Mouse (Mus musculus): Measurements from ENCODE around the gene Sod2.
"Not testable (repeated sequence)": the region's sequence is repeated elsewhere in the genome, so short reads cannot be mapped to it uniquely, and the experiment has no call there.

The Sod2 gene

DNA sequence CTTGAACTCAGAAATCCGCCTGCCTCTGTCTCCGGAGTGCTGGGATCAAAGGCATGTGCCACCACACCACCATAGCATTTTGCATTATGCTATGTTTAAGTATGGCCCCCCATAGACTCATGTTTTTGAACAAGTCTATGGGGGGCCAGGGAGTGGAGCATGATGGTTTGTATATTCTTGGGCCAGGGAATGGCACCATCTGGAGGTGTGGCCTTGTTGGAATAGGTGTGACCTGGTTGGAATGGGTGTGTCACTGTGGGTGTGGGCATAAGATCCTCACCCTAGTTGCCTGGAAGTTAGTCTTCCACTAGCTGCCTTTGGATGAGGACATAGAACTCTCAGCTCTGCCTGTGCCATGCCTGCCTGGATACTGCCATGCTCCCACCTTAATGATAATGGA is at the start of gene Sod2:
Gene Sod2, plus strand, starts transcription at position 301 of the 400 bp plus-strand sequence.
- not testable (repeated sequence) for DNase-seq (ENCODE audit: low spot score)

DNA sequence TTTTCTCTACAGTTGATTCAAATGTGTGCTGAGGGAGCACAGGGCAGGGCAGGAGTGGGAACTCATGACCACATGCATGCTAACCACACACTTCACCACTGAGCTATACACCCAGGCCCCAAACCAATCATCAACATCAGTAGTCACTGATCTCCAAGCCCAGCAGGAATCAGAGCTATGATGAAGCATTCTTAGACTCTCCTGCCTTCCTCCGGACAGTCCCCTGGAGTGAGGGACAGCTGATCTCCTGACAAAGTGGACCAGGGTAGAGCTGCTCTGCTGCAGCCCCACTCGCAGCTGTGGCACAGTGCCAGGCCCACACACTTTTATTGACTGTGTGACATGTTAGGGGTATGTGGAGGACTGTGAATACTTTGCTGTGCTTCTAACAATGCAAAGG is 47.3 kb upstream of the Sod2 start:
- not testable (repeated sequence) for DNase-seq (ENCODE audit: low spot score)

DNA sequence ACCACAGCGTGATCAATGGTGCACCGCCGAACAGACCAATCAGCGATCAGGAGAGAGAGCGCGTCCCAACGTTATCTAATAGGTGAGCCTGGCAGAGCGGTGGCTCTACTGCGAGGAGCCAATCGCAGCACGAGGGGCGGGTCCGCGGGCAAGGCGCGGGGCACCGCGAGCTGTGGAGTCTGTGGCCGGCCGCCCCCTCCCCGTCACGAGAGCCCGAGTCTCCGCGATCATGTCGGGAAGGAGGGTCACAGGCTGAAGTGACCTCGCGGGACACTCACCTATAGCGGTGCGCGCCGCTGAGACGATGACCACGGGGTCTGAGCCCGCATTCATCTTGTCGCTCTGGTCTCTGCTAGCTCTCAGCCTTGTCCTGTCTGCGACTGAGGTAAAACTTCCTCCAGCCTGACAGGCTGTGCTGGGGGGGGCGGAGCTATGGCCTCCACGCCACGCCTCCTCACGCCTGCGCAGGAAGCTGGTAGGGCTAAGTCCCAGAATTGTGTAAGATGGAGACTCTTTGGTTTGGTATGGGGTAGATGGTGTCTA is 46.2 kb upstream of the Sod2 start, which contains the start of gene Acat2:
Gene Acat2, minus strand, starts transcription at position 417 of the 543 bp plus-strand sequence.
- DNase-seq (ENCODE audit: low spot score): peak; percentile 93

DNA sequence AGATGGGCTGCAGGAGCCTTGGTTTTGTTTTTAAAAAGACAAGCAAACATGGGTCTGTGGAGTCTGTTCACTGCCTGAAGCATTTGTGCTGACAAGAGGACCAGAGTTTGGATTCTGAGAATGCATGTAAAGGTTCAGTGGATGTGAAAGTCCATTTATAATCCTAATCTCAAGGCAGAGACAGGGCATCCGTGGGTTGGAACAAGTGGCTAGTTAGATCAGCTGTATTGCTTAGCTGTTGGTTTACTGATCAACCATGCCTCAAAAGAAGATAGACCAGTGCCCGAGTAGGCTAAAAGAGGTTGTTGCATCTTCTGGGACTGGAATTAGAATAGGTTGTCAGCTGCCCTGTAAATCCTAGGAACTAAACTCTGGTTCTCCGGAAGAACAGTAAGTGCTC is 43.2 kb upstream of the Sod2 start:
- DNase-seq (ENCODE audit: low spot score): no peak

DNA sequence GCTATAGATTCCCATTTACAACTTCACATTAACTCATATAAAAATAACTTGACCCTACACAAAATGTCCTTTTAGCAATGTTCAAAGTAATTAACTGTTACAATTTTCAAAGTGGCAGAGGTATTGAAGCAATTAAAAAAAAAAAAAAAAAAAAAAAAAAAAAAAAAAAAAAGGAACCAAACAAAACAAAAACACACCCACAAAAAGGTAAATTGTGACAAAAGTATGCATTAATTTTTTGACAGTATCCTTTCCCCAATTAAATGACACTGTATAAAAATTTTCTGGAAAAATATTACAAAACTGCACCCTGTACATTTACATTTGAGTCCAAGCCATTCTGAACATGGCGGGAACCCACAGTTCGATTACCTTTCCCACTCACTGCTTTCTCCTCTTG is 39.5 kb upstream of the Sod2 start:
- DNase-seq (ENCODE audit: low spot score): no peak

DNA sequence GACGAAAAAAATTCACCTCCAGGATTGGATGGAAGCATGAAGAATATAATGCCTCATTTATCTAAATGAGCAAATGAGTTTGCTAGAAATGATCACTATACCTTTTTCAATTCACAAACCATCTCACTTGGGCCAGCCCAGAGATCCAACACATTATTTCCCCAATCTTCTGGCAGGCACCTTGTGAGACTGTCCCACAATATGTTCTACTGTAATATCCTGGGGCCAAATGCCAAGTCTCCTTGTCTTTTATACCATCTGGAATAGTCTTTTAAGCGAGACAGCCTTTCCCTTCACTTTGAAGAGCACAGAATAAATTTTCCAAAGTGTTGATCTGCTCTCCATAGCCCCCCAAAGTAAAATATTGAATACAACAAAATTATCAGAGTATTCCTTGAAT is 32.8 kb upstream of the Sod2 start:
- no peak for DNase-seq (ENCODE audit: low spot score)

DNA sequence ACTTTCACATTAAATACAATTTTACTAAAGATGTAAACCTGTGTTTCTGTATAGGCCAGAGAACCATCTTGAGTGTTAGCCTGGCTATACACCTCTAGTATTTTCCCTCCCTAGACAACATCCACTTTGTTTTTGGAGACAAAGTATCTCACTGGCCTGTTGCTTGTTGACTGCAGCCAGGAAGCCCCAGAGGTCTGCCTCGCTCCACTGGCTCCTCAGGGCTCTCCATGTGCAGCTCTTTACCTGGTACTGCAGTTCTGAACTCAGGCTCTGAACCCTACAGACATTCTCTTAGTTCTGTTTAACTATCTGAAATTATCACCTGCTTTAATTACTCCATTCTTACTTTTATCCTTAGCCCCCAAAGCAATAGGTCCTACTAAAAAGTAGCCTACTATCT is 28.1 kb upstream of the Sod2 start:
- DNase-seq (ENCODE audit: low spot score): no peak

DNA sequence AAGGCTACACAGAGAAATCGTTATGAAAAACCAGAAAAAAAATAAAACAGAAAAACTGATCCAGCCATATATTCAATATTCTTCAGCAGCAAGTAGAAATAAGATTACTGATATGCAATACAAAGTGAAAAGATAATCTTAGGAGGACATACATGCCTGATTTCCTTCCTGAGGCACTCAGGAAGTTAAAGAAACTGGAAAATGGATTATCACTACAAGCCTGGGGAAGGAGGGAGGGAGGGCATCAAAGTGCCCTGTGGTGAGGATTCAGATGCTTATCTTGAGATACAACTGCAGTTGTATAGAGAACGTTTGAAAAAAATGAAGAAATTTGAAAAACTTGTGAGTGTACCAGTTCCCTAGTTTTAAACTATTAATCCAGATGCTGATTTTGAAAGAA is 22.7 kb upstream of the Sod2 start:
- no peak for DNase-seq (ENCODE audit: low spot score)

DNA sequence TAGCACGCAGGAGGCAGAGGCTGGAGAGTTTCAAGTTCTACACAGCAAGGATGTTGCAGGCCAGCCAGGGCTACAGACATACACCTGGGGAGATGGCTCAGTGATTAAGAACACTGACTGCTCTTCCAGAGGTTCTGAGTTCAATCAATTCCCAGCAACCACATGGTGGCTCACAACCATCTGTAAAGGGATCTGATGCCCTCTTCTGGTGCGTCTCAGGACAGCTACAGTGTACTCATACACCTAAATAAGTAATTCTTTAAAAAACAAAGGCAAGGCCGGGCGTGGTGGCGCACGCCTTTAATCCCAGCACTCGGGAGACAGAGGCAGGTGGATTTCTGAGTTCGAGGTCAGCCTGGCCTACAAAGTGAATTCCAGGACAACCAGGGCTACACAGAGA is 18.6 kb upstream of the Sod2 start:
- not testable (repeated sequence) for DNase-seq (ENCODE audit: low spot score)

DNA sequence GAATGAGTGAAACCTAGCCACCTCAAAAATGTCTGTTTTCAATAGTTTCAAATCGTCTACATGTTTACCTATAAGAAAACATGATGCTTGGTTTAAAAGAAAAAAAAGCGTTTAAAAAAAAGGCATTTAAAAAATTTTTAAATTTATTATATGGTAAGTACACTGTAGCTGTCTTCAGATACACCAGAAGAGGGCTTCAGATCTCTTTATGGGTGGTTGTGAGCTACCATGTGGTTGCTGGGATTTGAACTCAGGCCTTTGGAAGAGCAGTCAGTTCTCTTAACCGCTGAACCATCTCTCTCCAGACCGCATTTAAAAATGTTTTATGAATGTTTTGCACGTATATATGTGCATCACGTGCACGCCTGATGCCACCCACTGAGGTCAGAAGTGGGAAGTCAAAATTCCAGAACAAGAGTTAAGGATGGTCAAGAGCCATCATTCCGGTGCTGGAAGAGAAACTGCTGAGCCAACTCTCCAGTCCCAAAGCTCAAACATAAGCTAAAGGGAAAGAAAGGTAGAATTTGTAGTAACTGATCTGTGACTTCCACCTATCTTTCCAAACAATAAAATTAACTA is 16.0 kb upstream of the Sod2 start:
- no peak for DNase-seq (ENCODE audit: low spot score)

DNA sequence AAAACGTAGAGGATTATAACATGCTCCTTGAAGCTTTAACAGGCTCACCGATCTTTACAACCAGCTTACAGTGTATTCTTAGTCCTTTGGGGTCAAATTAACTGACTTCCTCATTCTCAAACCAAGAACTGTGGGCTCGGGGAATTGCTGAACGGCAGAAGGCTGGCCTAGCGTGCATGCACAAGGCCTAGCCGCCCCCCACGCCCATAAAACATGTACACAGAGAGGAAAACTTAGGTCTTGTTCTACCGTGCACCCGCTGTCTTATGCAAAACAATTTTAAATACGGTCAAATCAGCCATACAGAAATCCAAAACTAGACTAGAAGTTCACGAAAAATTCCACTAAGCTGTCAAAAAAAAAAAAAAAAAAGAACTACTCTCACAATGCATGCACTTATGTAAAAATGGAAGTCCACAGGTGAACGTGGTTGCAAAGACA is 15.4 kb upstream of the Sod2 start:
- no peak for DNase-seq (ENCODE audit: low spot score)

DNA sequence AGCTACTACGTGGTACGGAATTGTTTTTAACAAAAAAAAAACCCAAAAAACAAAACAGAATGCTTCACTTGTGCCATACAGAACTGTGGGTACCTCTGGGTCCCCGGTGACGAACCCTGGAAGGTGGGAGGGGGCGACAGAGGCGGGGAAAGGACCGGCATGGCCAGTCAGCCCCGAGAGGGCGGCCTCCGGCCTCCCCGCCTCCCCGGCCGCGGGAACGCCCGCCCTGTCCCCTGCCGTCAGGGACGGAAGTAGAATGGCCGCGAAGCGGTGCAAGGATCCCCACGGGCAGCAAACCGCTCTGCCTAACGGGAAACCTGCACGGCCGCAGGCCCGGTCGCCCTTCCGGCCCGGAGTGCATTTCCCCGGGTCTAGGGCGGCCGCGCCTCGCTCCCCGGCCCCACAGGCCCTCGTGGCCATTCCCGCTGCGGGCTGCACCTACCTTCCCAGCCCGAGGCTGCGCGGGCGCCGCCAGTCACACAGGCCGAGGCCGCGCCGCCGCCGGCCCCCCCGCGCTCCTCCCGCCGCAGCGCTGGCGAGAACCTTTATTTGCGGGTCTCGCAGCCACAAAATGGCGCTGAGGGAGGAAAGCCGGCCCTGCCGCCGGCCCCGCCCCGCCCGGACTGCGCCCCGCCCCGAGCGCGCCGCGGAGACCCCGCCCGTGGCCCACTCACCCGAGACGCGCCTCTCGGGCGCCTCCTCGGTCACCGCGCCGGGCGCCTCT is 14.8 kb upstream of the Sod2 start:
- DNase-seq (ENCODE audit: low spot score): peak; percentile 89

DNA sequence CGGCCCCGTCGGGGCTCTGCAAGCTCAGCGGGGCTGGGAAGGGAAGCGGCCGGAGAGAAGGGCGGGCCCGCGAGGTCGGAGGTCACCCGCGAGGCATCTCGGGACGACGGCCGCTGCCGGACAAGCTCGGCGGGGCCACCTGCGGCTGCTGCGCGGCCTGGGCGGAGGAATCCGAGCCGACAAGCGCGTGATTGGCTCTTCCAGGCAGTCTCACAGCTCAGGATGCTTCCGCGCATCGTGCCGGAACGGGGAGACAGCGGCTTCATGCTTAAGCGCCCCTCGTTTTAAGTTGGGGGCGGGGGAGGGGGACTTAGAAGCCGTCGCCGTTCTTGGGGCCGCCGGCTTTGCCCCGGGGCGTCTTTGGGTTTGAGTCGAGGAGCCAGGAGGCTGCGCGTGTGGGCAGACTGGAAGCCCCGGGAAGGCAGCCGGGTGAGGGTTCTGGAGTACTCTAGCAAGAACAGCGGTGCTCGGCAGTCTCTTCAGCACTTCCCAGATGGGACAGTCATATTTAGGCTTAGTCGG is 14.1 kb upstream of the Sod2 start:
- peak; percentile 97 for DNase-seq (ENCODE audit: low spot score)

DNA sequence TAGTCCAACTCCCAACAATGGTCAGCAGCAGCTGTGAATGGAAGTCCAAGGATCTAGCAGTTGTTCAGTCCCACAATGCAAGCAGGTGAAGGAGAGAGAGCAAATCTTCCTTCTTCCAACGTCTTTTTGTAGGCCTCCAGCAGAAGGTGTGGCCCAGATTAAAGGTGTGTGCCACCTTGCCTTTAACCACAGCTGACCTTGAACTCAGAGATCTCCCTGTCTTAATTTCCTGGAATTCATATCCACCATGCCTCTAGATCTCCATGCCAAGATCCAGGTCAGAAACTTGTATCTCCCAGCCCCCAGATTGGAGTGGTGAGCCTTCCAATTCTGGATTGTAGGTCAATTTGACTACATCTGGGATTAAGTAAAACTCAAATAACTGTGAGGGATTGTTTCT is 12.6 kb upstream of the Sod2 start, which contains the start of gene Wtap:
Gene Wtap, minus strand, starts transcription at position 101 of the 400 bp plus-strand sequence.
- no peak for DNase-seq (ENCODE audit: low spot score)

DNA sequence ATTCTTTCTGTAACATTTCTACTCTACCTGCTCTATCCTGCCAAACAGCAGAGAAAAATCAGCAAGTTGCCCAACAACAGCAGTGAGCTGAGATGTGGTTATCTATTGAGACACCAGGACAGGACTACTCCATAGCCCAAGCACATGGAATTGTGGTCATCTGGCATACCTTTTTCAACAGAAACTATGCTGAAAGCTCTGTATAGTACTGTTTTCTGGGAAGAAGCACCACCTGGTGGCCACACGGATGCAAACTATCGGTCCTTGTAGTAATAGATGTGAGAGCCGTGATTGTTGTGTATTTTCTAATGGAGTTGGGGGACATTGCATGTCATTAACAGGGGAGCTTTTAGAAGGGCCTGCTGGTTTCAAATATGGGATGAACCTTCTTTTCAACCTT is 10.3 kb upstream of the Sod2 start:
- DNase-seq (ENCODE audit: low spot score): no peak

DNA sequence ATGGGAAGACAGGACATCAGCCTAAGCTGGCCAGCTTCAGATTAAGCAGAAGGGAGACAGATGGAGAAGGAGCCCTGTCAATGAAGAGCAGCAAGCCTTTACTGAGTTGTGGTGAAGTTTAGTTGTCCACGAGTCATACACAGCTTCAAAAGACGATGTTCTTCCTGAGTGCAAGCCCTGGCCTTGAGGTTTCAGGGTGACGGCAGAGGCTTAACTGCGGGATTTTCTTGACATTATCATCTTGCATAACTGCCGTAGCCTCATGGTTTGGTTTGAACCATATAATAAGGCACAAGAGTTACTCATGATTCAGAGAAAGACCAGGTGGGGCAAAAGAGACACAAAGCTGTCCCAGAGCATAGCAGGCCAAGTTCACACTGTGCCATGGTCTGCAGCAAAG is 8.8 kb upstream of the Sod2 start:
- DNase-seq (ENCODE audit: low spot score): no peak

DNA sequence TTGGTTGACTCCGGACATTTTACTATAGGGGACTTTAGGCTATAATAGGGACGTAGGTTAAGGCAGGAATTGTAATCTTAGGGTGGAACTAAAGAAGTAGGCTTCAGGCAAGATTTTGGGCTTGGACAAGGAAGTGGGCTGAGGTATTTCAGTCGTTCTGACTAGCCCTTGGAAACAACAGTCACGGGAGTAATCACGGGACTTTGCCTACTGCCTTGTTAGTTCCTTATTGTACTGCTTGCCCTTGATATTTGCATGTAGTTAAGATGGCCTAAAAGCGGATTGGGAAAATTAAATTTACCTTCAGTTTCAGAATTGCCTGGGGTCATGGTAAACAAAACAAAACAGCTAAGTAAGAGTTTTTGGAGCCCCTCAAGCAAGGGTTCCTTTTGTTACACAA is 7.6 kb upstream of the Sod2 start:
- no peak for DNase-seq (ENCODE audit: low spot score)

DNA sequence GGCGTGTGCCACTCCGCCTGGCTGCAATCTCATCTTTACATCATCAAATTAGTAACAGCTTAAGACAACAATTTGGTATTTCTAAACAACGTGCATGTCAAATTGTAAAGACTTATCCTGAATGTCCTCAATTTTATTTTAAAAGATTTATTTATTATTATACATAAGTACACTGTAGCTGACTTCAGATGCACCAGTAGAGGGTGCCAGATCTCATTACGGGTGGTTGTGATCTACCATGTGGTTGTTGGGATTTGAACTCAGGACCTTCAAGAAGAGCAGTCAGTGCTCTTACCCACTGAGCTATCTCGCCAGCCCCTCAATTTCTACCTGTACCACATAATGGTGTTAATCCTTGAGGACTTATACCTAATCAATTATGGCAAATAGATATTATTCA is 4.4 kb upstream of the Sod2 start:
- not testable (repeated sequence) for DNase-seq (ENCODE audit: low spot score)

DNA sequence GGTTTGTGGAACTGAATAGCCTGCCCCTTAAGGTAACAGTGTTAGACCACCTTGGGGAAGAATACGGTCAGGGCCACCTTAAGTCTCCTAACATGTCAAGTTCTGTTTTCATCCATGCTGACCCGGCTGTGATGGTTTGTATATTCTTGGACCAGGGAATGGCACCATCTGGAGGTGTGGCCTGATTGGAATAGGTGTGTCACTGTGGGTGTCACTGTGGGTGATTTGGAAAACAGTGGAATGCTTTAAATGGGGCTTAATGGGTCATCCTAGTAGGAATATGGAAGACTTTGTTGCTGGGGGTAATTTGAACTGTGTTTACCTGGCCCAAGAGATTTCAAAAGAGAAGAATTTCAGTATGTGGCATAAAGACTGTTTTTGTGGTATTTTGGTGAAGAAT is 2.2 kb upstream of the Sod2 start:
- DNase-seq (ENCODE audit: low spot score): not testable (repeated sequence)

DNA sequence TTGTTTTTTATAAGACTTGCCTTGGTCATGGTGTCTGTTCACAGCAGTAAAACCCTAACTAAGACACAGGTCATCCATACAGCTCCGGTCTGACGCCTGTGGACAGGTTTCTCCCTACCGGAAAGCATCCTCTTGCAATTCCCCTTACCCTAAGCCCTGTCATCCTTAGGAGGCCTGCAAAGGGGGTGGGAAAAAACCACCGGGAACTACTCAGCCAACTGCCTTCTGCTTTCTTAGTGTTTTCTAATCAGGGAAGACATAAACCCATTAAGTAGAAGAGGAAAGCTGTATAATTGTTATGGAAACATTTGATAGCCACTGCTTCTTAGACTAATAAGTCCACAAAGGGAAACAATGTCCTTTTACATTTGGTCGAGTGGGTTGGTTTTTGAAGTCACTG is 338 bp downstream of the Sod2 start:
- no peak for DNase-seq (ENCODE audit: low spot score)

DNA sequence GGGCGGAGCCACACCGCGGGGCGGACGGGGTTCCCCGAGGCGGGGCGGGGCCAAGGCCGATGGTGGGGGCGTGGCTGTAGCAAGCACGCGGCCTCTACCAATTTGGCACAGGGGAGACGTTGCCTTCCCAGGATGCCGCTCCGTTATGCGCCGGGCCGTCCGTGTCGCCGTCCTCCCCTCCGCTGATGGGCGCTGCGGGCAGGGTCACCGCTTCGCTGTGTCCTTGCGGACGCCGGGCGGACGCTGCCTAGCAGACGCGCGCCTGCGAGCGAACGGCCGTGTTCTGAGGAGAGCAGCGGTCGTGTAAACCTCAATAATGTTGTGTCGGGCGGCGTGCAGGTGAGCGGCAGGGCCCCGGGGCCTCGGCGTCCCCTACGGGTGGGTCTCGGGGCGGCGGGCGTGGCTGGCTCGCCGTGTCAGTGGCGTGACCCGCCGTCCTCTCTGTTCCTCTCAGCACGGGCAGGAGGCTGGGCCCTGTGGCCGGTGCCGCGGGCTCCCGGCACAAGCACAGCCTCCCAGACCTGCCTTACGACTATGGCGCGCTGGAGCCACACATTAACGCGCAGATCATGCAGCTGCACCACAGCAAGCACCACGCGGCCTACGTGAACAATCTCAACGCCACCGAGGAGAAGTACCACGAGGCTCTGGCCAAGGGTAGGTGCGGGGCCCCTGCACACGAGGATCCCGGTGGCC is 1.2 kb downstream of the Sod2 start:
- peak; percentile 98 for DNase-seq (ENCODE audit: low spot score)

DNA sequence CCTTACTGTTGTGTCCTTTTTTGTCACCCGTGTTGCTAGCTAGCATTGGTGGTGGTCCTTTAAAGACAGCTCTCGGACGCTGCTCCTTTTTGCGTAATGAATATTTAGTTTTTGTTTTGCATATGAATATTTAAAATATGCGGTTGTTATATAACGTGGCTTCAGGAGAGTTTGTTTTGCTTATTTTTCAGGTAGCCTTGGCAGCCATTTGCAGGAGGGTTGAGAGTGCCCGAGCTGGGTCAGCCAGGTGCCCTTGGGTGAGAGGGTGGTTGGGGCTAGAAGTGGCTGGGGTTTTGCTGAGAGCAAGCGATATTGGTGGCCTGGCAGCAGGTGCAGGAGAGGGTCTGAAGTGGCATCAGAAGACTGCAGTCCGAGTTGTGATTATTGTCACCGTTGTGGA is 1.9 kb downstream of the Sod2 start:
- no peak for DNase-seq (ENCODE audit: low spot score)

DNA sequence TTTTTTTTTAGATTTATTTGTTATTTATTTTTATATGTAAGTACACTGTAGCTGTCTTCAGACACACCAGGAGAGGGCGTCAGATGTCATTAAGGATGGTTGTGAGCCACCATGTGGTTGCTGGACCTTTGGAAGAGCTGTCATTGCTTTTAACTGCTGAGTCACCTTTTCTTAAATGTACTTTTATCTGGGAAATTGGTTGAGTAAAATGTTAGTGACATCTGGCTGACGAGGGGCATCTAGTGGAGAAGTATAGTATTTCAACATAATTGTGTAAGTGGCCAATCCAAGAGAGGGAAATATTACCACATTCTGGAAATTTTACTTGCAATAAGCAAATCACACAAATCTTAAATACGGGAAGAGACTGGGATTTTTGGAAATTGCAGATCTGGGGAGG is 3.2 kb downstream of the Sod2 start:
- no peak for DNase-seq (ENCODE audit: low spot score)

All from testis, postnatal 14 days (tissue).